Comparison of ENCODE assay signal across 29 mouse cellular contexts in the genomic region with DNA sequence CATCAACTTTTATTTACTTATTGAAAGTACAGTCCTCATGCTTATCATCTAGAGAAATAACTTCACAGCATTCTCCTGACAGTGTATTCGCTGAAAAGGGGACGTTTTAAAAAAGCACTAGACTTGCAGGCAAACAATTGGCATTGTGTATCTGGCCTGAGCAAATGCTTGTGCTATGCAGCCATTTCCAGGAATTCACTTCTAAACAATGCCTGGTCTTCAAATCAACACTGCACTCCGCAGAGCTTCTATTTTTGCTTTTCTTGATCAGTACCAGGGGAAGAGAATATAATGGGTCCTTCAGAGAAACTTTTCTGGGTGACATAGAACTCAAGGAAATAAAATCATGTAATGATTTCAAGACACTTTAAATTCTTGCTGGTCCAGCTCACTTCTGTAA.
DNase-seq lines count a peak whose midpoint lies in the region; ATAC-seq lines count a peak whose summit lies in the region.
"Had no signal": no experiment of that assay in that cellular context is flagged by ENCODE, and none has a peak within 500 bp of the region (broad histone marks: within the 10 kb centered on the region; RNA-seq: fewer than 3 reads in every experiment).

No protein-coding gene starts in this region.

- H3K4me1 ChIP-seq in heart, embryonic 15.5 days (replicated peaks), result no peaks in the 10 kb centered on the region
- H3K4me1 ChIP-seq in lung, embryonic 16.5 days (replicated peaks; ENCODE audit: control insufficient read depth, insufficient read depth, low read length), result no peaks in the 10 kb centered on the region
- H3K4me1 ChIP-seq: embryonic facial prominence, embryonic 12.5 days; forebrain, embryonic 10.5 days; forebrain, embryonic 15.5 days; hindbrain, embryonic 10.5 days; hindbrain, embryonic 15.5 days; limb, embryonic 13.5 days; midbrain, embryonic 15.5 days; neural tube, embryonic 15.5 days had no signal

- intact Hi-C loops in left cerebral cortex, postnatal 4 days (cut with DNase I), result no loop called here

- DNase-seq in heart, adult 11 months, result no peak
- DNase-seq in lung, postnatal 4 days, result no peak
- peak; percentile 2 for DNase-seq in lung, postnatal 14 days
- no peak for DNase-seq in left cerebral cortex, postnatal 4 days
- DNase-seq: adrenal gland, adult 8-10 months; B cell, adult 2 months; cerebellum, adult 11 months; cerebellum, adult 9-10 months; cerebellum, postnatal 36 days; gastrocnemius, postnatal 25 days; kidney, adult 11 months; kidney, postnatal 14 days; layer of hippocampus, adult 9-11 months; retina, postnatal 1 day; right cerebral cortex, postnatal 14 days; thymus, postnatal 4 days had no signal

- H3K9ac ChIP-seq in heart, embryonic 15.5 days, result no peak overlapping the region
- no peak overlapping the region for H3K9ac ChIP-seq in lung, embryonic 16.5 days (ENCODE audit: low read length)
- H3K9ac ChIP-seq: embryonic facial prominence, embryonic 12.5 days; forebrain, embryonic 15.5 days; hindbrain, embryonic 15.5 days; limb, embryonic 13.5 days; midbrain, embryonic 15.5 days; neural tube, embryonic 15.5 days had no signal

- H3K9me3 ChIP-seq in heart, embryonic 15.5 days (replicated peaks), result no peaks in the 10 kb centered on the region
- H3K9me3 ChIP-seq in lung, embryonic 16.5 days (ENCODE audit: control insufficient read depth, low read length), result no peaks in the 10 kb centered on the region
- H3K9me3 ChIP-seq: embryonic facial prominence, embryonic 12.5 days; forebrain, embryonic 10.5 days; forebrain, embryonic 15.5 days; hindbrain, embryonic 10.5 days; hindbrain, embryonic 15.5 days; limb, embryonic 13.5 days; midbrain, embryonic 15.5 days; neural tube, embryonic 15.5 days had no signal

- H3K4me3 ChIP-seq in heart, embryonic 15.5 days, result no peak overlapping the region
- H3K4me3 ChIP-seq in lung, embryonic 16.5 days (ENCODE audit: low read length), result no peak overlapping the region
- H3K4me3 ChIP-seq: embryonic facial prominence, embryonic 12.5 days; forebrain, embryonic 10.5 days; forebrain, embryonic 15.5 days; hindbrain, embryonic 10.5 days; hindbrain, embryonic 15.5 days; limb, embryonic 13.5 days; midbrain, embryonic 15.5 days; neural tube, embryonic 15.5 days had no signal

- H3K36me3 ChIP-seq in heart, embryonic 15.5 days, result no peaks in the 10 kb centered on the region
- no peaks in the 10 kb centered on the region for H3K36me3 ChIP-seq in lung, embryonic 16.5 days (ENCODE audit: control insufficient read depth, insufficient read depth, low read length)
- H3K36me3 ChIP-seq: embryonic facial prominence, embryonic 12.5 days; forebrain, embryonic 10.5 days; forebrain, embryonic 15.5 days; hindbrain, embryonic 10.5 days; hindbrain, embryonic 15.5 days; limb, embryonic 13.5 days; midbrain, embryonic 15.5 days; neural tube, embryonic 15.5 days had no signal

- H3K4me2 ChIP-seq in heart, embryonic 15.5 days, result no peak overlapping the region
- H3K4me2 ChIP-seq in lung, embryonic 16.5 days (ENCODE audit: low read depth, low read length), result no peak overlapping the region
- H3K4me2 ChIP-seq: embryonic facial prominence, embryonic 12.5 days; forebrain, embryonic 15.5 days; hindbrain, embryonic 15.5 days; limb, embryonic 13.5 days; liver, embryonic 11.5 days; midbrain, embryonic 15.5 days; neural tube, embryonic 15.5 days had no signal

- 34% methylated on average over 3 of the region's 3 CpGs for WGBS in heart, embryonic 15.5 days
- WGBS in lung, embryonic 16.5 days, result 20% methylated on average over 3 of the region's 3 CpGs

- 0 out of 2 replicates have a peak, but pooled peaks have one; percentile 18 for ATAC-seq in heart, embryonic 15.5 days (replicated peaks; ENCODE audit: insufficient number of reproducible peaks, insufficient read depth, low FRiP score, low read depth)
- ATAC-seq in lung, embryonic 16.5 days (ENCODE audit: low read depth), result peak; percentile 57
- ATAC-seq: forebrain, embryonic 15.5 days; inflammation-experienced regulatory T-cells, adult 6 months; midbrain, embryonic 15.5 days had no signal

- H3K27me3 ChIP-seq in heart, embryonic 15.5 days, result no peaks in the 10 kb centered on the region
- H3K27me3 ChIP-seq in lung, embryonic 16.5 days (ENCODE audit: control insufficient read depth, insufficient read depth, low read depth, low read length), result no peaks in the 10 kb centered on the region
- H3K27me3 ChIP-seq: CH12.LX; embryonic facial prominence, embryonic 12.5 days; forebrain, embryonic 15.5 days; hindbrain, embryonic 15.5 days; limb, embryonic 13.5 days; midbrain, embryonic 15.5 days; neural tube, embryonic 15.5 days had no signal

- H3K27ac ChIP-seq in heart, embryonic 15.5 days, result no peak overlapping the region
- no peak overlapping the region for H3K27ac ChIP-seq in lung, embryonic 16.5 days (ENCODE audit: low read length)
- H3K27ac ChIP-seq: embryonic facial prominence, embryonic 12.5 days; forebrain, embryonic 10.5 days; forebrain, embryonic 15.5 days; hindbrain, embryonic 10.5 days; hindbrain, embryonic 15.5 days; limb, embryonic 13.5 days; midbrain, embryonic 15.5 days; neural tube, embryonic 15.5 days had no signal
